Mouse (Mus musculus) T-cell, adult 2 months (primary cell): ENCODE results near the gene Tmem92.

Source experiments
- DNase-seq: peaks from one replicate; pipeline ENCODE4 v3.0.0; 2022; ENCODE audit warnings: low spot score

Gene Tmem92

GRCm38 (mm10) chr11:94728545-94728944 is 54.0 kb downstream of the Tmem92 start:
- no peak for DNase-seq

- no peak for DNase-seq
These were observed 55.2 kb downstream of the Tmem92 start for GRCm38 (mm10) chr11:94727306-94727705.
